Mouse (Mus musculus): ENCODE data around the gene Trappc1. TPM values are rescaled to one million over a fixed set of nuclear protein-coding genes. Genes with fewer than 3 reads are reported as not detected.

Gene Trappc1
- total RNA-seq, 2 experiments from 2014 or later = 55.4 to 55.5 TPM

DNA sequence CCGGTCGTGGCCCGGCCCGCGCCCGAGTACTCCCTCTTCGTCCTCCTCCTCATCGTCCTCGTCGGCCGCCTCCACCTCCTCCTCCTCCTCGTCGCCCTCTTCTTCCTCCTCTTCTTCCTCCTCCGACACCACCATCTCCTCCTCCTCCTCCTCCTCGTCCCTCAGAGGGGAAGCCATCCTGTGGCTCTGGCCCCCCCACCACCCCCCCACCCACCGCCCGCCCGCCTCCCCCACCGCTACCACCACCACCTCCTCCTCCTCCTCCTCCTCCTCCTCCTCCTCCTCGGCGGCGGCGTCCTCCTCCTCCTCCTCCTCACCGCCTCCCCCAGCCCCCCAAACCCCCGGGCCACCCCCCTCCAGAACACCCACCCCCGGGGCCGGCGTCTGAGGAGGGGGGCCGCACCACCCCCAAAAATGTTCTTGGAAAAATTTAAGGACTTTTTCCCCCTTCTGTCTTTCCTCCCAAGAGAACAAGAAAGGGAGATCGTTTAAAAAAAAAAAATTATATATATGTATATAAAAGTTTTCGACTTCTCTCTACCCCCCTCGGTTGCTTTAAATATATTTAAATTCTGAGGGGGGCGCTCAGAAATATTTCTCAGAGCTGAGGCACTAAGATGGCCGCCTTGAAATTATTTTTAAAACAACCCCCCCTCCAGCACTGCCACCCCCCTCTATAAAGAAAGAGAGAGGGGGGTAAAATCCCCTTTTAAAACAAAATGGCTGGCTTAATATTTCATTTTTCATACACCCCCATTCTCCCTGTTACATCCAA lies 45.6 kb downstream of the Trappc1 start, which contains the start of gene Chd3:
TSS of gene Chd3 (minus strand) at position 192 of the 775 bp plus-strand sequence.
- no peak for DNase-seq

DNA sequence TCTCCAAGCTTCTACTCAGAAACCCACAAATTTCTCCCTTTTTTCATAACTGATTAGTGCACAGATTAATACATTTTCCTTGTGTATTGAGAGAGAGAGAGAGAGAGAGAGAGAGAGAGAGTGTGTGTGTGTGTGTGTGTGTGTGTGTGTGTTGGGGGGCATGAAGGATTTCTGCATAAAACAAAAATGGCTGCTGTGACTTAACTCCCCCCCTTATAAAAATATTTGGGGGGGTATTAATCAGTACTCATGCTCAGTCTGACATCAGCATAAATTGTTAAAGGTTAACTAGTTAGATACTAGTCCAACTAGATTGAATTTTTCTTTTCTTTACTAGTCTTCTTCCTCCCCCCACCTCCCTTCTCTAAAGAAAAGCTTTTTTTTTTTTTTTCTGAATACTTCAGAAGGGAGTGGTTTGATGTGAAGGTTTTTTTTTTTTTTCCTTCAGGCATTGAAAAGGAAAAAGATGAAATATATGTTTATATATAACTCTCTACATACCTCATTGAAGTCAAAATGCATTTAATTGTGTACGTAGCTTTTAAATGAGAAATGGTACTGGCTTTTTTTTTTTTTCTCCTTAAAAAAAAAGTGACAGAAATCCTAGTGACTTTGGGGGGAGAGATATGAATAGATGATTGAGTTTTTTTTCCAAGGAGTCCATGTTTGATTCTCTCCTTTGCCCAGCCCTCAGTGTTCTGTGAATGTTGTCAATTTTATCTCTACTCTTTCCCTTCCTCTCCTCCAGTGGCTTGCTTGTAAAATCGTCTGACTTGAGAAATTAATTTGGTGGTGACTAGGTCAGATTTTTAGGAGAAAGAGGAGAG lies 46.4 kb downstream of the Trappc1 start:
- DNase-seq = no peak

DNA sequence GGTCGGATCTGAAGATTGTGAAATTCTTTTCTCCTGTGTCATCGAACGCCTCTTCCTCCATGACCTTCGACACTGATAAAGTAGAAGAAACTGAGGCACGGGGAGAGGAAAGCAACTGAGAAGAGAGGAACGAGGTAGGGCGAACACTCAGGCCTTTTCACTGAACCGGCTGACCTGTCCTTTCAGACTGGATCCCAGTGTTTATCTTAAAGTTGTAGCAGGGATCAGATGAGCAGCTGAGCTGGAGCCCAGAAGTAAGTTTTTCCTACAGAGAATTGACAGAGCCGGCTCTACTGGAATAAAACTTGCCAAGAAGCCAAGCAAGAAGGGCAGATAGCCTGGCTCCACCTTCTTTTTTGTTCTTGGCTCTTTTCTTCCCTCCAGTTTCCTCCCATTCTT lies 47.0 kb downstream of the Trappc1 start:
- DNase-seq = no peak

- no peak for DNase-seq
Observed at GRCm38 (mm10) chr11:69371601-69372000, 47.8 kb downstream of the Trappc1 start.

- DNase-seq = no peak
Observed at GRCm38 (mm10) chr11:69372056-69372779, 48.4 kb downstream of the Trappc1 start.

- no peak for DNase-seq
Observed at GRCm38 (mm10) chr11:69372780-69373170, 49.0 kb downstream of the Trappc1 start.

DNA sequence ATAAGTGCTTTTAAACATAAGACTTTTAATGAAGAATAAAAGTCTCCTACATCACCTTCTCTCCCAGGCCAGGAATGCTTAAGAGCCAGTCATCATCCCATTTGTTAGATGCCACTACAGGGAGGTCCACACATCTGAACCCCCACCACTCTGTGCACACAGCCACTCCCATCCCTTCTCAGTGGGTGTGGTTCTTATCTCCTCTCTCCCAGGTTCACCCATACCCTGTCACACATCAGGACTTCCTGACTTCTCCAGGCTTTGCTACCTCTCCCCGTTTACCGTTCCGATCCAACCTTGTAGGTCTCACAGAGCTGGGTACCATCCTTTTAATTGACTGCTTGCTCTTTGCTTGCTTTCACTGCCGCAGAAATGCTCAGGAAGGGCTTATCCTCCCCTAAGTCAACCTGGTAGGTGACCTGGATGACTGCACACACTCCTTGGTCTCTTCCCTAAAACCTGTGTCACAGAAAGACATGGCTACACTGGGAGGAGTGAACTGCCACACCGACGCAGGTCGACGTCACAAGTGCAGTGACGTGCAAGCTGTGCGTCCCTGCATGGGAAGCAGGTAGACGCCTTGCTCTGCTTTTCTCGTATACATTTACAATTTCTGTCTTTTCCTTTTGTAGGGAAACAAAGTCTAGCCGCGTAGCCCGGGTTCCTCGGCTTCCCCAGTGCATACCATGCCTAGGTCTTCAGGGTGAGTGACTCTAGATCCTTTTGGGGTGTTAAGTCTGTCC lies 49.6 kb downstream of the Trappc1 start:
- no peak for DNase-seq

Other genes with a start within 250 kb of the Trappc1 start
- 10 to 100 TPM; 52.4 to 55.8 TPM for gene Vamp2, start 235.5 kb upstream of the Trappc1 start, total RNA-seq (2021)
- gene Per1, start 228.8 kb upstream of the Trappc1 start, total RNA-seq (2021) = 10 to 100 TPM; 17.5 to 78.6 TPM
- not detected for gene Hes7, start 203.6 kb upstream of the Trappc1 start, total RNA-seq (2021)
- gene 9130213A22Rik, start 201.4 kb upstream of the Trappc1 start, total RNA-seq (2021) = under 1 TPM; 0.27 to 0.49 TPM
- under 1 TPM in 1 of 2 experiments, not detected in 1; 0.27 TPM for gene Aloxe3, start 198.1 kb upstream of the Trappc1 start, total RNA-seq (2021)
- not detected for gene Alox12b, start 167.0 kb upstream of the Trappc1 start, total RNA-seq (2021)
- under 1 TPM in 1 of 2 experiments, not detected in 1; 0.09 TPM for gene Alox8, start 126.1 kb upstream of the Trappc1 start, total RNA-seq (2021)
- not detected for gene Gucy2e, start 86.9 kb upstream of the Trappc1 start, total RNA-seq (2021)
- 1 to 10 TPM; 4.7 to 6.6 TPM for gene Cntrob, start 205 bp upstream of the Trappc1 start, total RNA-seq (2021)
- gene Kcnab3, start 2.3 kb downstream of the Trappc1 start, total RNA-seq (2021) = under 1 TPM; 0.42 to 0.93 TPM
- 1 to 10 TPM in 1 of 2 experiments, under 1 TPM in 1; 0.85 to 2.1 TPM for gene Rnf227, start 16.5 kb downstream of the Trappc1 start, total RNA-seq (2021)
- 10 to 100 TPM; 39.0 to 59.5 TPM for gene Chd3, start 45.4 kb downstream of the Trappc1 start, total RNA-seq (2021)
- 10 to 100 TPM; 83.8 to 94.5 TPM for gene Naa38, start 71.5 kb downstream of the Trappc1 start, total RNA-seq (2021)
- gene Cyb5d1, start 71.7 kb downstream of the Trappc1 start, total RNA-seq (2021) = 10 to 100 TPM; 18.8 to 22.3 TPM
- 10 to 100 TPM; 14.0 to 15.7 TPM for gene Tmem88, start 74.3 kb downstream of the Trappc1 start, total RNA-seq (2021)
- 10 to 100 TPM; 35.9 to 47.5 TPM for gene Kdm6b, start 89.7 kb downstream of the Trappc1 start, total RNA-seq (2021)
- gene Dnah2, start 225.1 kb downstream of the Trappc1 start, total RNA-seq (2021) = 1 to 10 TPM in 1 of 2 experiments, under 1 TPM in 1; 0.07 to 1.1 TPM
- 1 to 10 TPM; 1.6 to 2.3 TPM for gene Efnb3, start 236.2 kb downstream of the Trappc1 start, total RNA-seq (2021)